Mouse (Mus musculus): Measurements from ENCODE around the gene Mdm2. TPM values are rescaled to one million over a fixed set of nuclear protein-coding genes. Genes with fewer than 3 reads are reported as not detected.
"Not testable (repeated sequence)": the region's sequence is repeated elsewhere in the genome, so short reads cannot be mapped to it uniquely, and the experiment has no call there.

The Mdm2 gene
- total RNA-seq, 2 experiments from 2014 or later = 54.9 to 56.8 TPM

DNA sequence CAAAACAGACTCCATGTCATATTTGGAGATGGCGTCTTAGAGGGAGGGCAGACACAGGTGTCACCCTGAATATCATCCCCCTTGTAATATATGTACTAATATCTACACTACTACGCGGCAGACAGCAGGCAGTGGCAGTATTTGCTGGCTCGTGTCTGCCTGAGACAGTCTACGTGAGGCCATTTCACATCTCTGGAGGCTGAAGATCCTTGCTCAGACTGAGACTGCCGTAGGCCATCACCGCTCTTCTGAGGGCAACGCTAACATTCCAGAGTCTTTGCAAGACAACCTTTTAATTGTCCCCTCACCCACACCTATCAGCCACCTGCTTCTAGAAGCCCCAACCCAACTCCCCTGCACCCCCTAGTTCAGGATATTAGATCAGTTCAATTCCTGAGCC is 2.9 kb upstream of the Mdm2 start:
- DNase-seq = no peak

DNA sequence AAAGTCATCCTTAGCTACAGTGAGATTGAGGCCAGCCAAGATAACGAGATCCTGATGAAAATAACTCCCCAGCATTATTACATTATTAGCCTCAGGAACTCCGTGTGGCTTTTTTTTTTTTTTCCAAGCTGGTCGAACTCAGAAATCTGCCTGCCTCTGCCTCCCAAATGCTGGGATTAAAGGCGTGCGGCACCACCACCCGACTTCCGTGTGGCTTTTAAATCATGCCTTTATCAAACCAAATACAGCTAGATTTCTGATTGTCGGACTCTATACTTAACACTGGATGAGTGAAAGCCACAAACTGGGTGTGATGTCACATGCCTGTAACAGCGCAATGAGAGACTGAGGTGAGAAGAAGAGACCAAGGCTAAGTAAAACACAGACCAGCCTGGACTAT is 2.3 kb upstream of the Mdm2 start:
- DNase-seq = no peak

DNA sequence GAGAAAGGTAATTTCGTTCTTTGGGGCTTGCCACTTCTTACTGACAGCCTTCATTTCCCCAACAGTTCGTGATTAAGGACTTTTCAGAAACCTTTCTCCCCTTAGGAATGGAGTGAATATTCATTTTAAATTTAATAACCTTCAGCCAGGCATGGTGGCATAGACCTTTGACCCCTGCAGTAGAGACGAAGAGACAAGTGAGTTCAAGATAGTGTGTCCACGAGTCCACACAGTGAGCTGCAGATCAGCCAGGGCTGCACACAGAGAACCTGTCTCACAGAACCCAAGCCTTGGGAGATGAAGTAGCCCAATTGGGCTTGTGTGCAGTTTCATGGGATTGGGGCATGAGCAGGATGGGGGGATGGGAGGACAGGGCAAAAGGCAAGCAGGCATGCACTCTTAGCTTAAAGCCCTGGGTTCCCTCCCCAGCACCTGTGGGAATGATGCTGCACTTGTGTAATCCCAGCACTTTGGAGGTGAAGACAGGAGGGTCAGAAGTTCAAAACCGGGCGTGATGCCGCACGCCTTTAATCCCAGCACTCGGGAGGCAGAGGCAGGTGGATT is 1.7 kb upstream of the Mdm2 start:
- no peak for DNase-seq

DNA sequence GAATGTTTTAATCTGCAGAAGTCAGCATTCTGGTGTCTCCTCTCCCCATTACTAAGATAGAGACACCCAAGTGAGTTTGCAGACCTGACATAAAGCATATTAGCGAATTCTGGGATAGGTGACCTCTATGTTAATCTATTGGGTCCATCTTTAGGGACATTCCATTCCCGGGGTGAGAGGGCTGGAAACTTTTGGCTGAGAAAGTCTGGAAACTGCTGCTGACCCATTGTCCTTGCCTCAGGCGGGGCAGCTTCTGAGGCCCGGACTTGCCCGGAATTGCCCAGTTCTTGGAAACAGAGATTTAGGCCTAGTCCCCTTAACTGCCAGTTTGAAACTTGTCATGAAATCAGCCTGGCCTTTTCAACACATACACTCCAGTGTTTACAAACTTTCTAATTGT is 850 bp upstream of the Mdm2 start:
- DNase-seq = no peak

DNA sequence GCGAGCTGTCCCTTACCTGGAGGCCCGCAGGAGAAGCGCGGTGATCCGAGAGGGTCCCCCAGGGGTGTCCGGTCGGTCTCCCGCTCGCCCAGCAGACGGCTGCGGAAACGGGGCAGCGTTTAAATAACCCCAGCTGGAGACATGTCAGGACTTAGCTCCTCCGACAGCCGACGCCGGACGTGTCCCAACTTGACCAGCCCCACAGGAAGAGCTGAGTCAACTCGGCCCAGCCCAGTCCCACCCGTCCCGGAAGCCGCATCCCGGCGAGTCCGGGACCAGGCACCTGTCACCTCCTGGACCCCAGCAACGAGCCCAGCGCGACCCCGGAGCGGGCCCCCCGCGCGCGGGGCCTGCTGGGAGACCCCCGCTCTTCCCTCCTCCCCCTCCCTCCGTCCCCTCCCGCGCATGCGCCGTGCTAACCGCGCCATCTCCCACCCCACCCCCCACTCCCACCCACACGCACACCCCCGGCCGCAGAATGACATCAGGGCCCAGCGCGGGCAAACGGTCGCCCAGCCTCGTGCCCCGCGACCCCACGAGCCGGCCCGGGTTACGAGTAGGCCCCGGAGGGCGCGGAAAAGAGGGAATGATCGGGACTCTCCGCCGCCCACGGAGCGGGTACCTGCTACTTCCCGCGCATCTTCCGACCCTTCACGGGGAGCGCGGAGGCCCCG is 491 bp downstream of the Mdm2 start:
- DNase-seq = peak; percentile 84 to 87

DNA sequence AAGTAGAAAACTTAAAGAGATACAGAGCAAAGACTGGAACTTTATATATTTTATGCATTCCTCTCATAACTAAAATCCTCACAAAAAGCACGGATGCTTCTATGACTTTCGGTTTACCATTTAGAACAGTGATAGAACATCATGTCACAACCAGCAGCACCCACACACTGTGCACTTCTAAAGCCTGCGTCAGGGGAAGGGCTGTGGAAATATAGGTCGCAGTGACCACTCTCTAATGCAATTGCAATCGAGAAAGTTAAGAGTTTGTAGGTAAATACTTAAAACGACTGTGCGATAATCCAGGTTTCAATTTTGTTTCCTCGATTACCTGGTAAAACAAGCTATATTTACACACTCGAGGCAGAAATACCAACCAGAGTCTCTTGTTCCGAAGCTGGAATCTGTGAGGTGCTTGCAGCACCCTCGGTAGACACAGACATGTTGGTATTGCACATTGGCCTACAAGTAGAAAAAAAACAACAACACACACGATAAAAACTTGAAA is 1.2 kb downstream of the Mdm2 start:
- no peak for DNase-seq

DNA sequence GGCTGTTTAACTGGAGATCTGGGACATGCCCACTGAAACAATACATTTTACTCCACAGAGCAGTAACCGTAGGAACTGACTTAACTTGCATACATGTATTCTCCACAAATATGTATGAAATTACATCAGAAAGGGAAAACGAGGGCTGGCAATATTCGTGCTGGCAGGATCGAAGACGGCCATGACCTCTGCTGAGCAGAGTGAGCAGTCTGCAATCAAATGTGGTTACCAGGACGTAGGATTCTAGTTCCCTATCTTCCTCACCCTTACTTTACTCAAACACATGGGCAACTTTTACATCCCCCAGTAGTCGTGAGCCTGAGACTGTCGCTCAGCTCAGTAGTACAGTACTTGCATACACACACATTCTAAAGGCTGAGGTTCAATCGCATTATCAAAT is 1.7 kb downstream of the Mdm2 start:
- DNase-seq = peak in 1 of 2 experiments; percentile 32

DNA sequence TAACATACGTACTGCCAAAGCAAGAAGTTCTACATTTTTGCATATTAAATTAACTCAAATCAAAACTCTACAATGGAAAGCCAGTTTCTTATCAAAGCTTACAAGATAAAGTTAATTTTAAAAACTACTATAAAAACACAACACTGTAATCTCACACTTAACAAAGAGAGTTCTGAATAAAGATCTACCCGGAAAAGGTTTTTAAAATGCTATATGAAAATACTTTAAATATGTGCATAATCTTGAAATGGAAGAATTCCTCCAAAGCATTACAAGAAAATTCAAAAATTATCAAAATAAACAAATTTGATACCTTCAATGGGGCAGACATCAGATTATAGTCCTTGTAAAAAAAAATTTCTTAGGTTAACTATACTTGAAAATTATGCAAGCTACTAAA is 2.2 kb downstream of the Mdm2 start:
- no peak for DNase-seq

DNA sequence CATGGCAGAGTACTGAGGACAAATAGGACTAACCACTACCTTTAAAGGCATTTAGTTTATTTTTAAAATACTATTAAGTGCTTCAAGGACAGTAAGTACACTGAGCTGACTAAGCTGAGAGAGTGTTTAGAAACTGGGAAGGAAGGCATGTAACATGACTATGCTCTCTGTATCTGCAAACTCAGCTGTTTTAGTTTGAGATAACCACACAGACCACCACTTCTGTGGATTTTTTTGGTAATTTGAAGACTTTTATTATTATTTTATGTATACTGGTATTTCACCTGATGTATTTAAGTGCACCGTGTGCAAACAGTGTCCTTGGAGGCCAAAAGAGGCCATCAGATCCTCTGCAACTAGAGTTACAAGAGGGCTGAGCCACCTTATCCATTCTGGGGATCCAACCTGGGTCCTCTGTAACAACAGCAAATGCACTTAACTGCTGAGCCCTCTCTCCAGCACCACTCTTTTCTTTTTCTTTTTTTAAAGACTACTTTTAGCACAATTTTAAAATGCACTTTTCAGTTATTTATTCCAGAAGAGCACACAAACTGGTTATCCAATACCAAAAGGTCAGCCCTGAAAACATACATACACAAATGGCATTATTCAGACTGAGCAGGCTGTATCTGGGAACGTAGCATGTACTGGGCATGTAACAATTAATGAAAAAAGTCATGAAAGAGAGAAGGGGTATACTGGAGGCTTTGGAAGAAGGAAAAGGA is 3.3 kb downstream of the Mdm2 start:
- DNase-seq = no peak

DNA sequence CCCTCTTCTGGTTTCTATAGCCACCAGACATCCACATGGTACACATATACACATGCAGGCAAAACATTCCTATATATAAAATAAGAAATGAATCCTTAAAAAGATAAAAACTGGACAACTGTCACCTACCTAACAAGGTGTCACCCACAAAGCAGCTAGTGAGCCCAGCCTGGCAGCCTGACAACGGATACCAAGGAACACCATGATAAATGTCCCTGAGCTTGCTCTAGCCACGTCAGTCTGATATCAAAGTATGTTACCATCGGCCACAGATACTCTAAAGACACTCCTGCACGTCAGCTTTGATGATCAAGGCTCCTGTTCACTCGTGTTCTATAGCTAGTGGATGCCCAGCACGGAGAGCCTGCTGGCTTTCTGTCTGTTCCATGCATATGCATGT is 4.1 kb downstream of the Mdm2 start:
- peak; percentile 46 to 51 for DNase-seq

DNA sequence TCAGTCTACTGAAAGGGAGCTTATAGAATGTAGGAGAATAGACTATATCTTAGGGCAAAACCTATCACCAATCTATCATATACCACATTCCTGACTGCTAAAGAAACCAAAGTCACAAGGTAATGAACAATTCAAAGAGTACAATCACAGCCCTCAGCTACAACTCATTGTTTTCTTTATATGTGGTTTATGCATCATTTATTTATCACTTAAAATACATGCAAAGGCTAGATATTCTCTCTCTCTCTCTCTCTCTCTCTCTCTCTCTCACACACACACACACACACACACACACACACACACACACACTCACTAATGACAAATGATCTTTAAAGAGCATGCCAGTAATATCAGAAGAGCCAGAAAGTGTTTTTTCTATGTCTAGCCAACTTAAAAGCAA is 4.8 kb downstream of the Mdm2 start:
- no peak for DNase-seq

DNA sequence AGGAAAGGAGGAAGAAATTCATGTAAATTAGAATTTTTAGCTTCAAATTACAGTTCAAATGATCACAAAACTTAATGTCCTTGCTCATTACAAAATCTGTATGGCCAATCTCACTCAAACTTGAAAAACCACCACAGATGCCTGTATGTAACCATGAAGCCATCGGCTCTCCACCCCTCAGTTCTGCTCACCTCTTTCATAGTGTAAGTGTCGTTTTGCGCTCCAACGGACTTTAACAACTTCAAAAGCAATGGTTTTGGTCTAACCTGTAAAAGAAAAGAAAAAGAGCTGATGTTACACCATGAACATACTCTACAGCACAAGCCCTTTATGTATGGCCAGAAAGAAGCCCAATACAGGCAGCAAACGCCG is 5.6 kb downstream of the Mdm2 start:
- no peak for DNase-seq

DNA sequence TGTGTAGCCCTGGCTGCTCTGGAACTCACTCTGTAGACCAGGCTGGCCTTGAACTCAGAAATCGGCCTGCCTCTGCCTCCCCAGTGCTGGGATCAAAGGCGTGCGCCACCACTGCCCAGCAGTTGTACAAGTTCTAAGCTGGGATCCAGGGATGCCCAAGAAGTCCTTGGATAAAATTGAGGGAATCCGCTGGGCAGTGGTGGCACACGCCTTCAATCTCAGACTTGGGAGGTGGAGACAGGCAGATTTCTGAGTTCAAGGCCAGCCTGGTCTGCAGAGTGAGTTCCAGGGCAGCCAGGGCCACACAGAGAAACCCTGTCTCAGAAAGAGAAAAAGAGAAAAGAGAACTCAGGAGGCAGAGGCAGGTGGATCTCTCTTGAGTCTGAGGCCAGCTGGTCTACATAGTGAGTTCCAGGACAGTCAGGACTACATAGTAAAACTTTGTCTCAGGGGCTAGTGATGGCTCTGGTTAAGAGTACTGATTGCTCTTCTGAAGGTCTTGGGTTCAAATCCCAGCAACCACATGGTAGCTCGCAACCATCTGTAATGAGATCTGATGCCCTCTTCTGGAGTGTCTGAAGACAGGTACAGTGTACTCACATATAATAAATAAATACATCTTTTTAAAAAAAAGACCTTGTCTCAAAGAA is 6.1 kb downstream of the Mdm2 start:
- not testable (repeated sequence) for DNase-seq

DNA sequence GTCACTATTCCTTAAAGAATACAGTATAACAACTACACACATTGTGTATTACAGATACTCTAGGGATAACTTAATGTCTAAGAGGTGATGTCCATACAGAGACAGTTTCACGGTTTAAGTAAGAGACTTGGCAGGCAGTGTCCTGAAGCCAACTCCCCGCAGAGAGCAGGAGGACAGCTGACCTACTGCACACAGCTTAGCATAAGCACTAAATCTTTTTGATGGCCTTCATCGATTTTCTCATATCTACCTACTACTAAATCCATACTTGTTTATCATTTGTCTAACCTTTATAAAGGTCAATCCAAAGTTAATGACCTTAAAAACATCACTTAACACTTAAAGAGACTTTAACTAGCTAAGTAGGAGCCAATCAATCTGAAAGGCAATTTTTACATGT is 7.1 kb downstream of the Mdm2 start:
- DNase-seq = no peak

DNA sequence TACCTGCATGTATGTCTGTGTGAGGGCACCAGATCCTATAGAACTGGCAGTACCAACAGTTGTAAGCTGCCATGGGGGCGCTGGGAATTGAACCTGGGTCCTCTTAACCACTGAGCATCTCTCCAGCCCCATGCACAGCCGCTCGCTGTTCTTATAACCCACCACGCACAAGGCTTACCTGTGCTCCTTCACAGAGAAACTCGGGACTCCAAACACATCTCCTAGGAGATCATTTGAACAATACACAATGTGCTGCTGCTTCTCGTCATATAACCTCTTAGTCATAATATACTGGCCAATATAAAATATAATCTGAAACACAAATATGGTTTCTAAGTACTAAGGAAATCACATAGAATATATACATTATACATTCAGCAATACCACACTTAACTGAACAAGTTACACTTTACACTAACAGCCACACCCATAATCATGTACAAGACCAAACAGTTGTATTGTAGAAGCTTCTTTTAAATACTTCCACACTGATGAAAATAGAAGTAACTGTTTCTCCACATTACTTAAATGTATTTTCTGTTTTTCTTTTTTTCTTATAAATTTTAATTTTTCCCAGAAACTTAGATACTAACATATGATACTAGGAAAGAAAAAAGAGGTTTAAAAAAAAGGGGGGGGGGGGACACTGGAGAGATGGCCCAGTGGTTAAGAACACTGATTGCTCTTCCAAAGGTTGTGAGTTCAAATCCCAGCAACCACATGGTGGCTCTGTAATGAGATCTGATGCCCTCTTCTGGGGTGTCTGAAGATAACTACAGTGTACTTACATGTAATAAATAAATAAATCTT is 8.3 kb downstream of the Mdm2 start:
- DNase-seq = no peak

DNA sequence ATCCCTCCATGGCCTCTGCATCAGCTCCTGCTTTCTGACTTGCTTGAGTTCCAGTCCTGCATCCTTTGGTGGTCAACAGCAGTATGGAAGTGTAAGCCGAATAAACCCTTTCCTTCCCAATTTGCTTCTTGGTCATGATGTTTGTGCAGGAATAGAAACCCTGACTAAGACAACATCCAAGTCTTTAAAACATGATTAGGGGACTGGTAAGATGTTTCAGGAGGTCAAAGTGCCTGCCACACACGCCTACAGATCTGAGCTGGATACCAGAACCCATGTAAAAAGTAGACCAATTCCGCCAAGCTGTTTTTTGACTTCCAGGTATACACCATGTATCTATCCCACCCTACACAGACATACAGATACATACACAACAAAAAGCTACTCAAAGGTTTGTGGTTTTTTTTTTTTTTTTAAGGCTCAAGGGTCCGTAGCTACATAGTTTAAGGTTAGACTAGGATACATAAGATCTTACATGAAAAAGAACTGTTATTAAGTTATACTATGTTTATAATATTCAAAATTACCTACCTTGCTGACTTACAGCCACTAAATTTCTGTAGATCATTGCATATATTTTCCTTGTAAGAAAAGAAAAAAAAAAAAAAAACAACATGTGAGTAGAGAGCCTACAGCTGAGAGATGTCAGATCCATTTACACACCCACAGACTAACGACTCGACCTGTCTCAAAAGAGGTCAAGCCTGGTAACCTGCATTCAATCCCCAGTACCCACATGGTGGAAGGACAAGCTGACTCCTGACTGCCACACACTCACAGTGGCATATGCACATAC is 9.3 kb downstream of the Mdm2 start:
- DNase-seq = no peak

DNA sequence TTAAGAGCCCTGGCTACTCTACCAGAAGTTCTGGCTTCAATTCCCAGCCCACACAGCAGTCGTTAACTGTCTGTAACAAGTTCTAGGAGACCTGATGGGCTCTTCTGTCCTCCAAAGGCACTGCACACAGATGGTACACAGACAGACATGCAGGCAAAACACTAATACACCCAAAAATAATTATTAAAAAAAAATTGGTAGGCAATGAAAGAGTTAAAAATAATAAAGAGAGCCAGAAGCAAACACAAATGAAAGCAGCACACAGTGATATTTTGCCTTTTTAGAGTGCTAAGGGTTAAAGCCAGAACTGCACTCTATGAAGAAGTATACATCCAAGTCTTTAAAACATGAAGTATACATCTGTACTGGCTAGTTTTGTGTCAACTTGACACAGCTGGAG is 10.1 kb downstream of the Mdm2 start:
- no peak for DNase-seq

DNA sequence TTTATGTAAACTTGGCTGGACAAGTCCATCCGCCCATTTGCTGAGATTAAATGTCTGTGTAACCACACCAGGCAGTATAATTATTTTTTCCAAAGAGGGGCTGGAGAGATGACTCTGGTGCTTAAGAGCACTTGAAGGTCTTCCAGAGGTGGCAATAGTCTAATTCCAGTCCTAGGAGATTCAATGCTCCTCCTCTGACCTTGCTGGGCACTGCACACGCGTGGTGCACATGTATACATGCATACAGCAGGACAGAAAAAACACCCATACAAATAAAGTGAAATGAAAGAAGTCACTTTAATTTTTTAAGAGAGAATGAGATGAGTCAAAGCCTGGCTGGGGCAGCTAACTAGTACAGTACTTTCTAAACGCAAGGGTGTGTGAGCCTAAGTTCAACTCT is 10.6 kb downstream of the Mdm2 start:
- no peak for DNase-seq

DNA sequence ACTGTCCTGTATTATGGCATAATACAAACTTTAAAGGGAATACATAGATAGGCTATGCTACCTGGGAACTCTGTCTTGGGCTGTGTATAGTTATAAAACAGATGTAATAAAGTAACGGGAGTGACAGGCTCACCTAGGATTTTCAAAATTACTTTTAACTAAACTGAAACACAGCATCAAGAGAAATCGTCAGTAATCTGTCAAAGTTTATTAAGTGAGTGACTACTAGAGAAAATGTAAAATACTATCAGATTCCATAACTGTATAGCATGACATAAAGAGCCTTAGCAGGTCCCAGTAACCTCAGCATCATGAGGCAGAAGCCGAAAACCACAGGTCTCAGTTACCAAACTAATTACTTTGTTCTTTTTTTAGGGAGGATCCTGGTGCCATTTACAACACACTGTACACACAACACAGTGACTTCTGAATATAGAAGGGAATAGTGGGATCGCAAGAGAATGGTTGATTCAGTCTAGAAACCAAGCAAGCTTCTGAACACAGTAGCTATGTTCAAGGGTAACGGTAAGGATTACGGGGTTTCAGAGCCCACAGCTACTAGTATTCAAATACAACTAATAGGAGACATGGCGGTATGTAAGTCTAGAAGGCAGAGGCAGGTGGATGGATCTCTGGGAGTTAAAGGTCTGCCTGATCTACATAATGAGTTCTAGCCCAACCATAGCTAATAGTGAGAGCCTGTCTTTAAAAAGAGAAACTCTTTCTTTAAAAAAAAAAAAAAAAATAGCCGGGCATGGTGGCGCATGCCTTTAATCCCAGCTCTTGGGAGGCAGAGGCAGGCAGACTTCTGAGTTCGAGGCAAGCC is 12.0 kb downstream of the Mdm2 start:
- no peak for DNase-seq

DNA sequence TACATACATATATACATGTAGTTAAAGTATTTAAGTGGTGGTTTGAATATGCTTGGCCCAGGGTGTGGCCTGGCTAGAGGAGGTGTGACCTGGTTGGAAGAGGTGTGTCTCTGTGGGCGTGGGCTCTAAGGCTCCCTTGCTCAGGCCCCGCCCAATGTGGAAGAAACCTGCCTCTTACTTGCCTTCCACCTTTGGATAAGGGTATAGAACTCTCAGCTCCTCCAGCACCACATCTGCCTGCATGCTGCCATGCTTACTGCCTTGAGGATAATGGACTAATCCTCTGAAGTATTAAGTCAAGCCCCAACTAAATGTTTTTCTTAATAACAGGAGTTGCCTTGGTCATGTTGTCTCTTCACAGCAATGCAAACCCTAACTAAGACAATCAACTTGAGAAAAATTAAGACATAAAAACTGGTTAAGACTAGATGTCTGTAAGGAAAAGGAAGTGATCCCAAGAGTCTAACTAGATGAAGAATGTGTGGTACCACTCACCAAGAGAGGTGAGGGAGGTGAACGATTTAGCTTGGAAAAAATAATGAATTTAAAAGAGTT is 12.9 kb downstream of the Mdm2 start:
- DNase-seq = no peak
